Mouse (Mus musculus) spleen, postnatal 4 days (tissue): ENCODE data around the gene Olfr920.

Experiments used
- DNase-seq, 2 experiments: peaks; one replicate each; pipeline ENCODE4 v3.0.0; 2022; ENCODE audit warnings: low spot score in 2 of 2

Gene Olfr920

GRCm38 (mm10) chr9:38751999-38752398 lies at the start of gene Olfr920:
Gene Olfr920, plus strand, starts transcription at chr9:38752299.
- no peak for DNase-seq

DNA sequence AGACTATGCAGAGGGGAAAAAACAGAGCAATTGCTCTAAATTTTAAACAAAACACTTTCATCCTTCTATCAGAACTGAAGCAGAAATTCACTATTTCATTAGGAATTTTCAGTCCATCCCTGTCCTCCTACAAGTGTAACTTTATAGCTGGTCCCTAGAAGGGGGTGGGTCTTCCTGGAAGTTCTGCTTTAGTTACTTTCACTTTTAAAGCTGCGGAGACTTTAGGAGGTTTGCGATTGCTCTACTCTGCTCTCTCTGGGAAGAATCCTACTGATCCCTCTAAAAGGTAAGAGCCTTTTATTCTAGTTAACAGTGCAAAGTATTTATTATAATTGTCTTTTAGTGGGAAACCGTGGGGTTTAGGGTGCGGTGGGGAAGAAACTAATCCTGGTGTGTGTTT lies 34.0 kb upstream of the Olfr920 start, which contains the start of gene Vwa5a:
Gene Vwa5a, plus strand, starts transcription at position 167 of the 400 bp plus-strand sequence.
- no peak for DNase-seq

- DNase-seq = no peak
Measured at GRCm38 (mm10) chr9:38718927-38719441, 33.1 kb upstream of the Olfr920 start.

DNA sequence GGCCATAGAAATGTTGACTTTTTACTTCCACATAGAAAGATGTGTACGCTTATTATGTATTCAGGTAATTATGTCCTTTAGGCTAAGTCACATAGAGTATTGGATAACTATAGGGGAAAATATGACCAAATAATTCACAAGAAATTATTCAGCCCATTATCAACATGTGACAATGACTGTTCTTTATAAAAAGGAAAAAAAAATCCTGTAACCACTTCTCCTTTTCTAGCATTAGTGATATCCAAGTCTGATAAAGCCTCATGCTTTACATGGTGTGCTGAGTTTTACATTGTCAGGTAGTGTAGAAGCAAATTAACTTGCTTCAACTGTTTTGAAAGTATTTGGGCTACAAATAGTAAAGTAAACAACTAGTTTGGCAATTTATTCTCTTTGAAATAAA lies 28.1 kb upstream of the Olfr920 start:
- DNase-seq = no peak

GRCm38 (mm10) chr9:38728218-38728617 lies 23.9 kb upstream of the Olfr920 start:
- no peak for DNase-seq

- DNase-seq = no peak
Measured at GRCm38 (mm10) chr9:38741408-38741807, 10.7 kb upstream of the Olfr920 start.

DNA sequence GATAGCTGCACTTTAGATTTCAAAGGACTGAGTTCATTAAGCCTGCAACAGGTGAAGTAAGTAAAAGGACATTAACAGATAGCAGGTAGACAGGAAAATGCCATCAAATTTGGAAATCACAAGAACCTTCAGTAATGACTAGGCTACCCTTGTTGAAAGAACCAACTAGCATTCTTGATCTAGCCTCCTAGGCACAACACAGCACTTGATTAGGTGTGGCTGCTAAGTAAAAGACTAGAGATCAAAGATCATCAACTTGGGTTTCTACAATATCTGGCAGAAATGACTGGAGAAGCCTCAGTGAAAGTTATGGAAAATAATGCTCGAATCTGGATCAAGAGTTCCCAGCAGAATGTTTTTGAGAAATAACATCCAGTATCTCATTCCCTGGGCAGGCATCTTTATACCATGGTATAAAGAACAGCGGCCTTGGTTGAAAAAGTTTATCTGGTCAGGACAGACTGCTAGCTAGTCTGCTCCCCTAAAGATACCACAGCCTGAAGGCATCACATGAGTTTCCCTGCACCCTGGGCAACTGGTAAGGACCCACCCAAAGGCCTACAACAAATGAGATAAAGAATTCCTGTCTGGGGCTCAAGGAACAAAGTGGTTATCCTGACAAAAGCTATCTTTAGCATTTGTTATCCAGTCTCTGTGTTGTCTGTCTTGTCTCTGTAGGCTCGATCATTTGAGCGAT lies 7.3 kb upstream of the Olfr920 start:
- DNase-seq = no peak

GRCm38 (mm10) chr9:38772768-38773167 lies 20.7 kb downstream of the Olfr920 start, which contains the start of gene Olfr921:
Gene Olfr921, plus strand, starts transcription at chr9:38773068.
- DNase-seq = no peak

DNA sequence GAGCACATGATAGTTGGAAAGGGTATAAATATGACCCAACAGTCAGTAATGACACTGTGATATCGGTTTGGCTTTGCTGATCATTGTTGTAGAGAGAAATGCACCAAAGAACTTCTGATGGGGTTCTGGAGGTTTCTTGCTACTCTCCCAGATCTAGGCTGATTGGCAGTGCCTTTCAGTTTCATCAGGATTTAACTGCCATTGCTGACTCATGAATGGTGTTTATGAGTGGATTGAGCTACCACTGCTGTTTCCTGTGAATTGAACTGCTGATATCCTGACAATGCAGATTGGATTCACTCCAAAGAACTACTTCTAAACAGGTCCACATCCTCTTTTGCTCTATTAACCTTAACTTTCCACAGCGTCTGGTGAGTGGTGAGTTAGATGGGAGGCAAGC lies 40.6 kb downstream of the Olfr920 start:
- no peak for DNase-seq

GRCm38 (mm10) chr9:38805696-38806095 lies 53.6 kb downstream of the Olfr920 start:
- no peak for DNase-seq
